Mouse (Mus musculus): ENCODE measurements at regions not wholly inside any gene's neighbourhood (a gene's known extent, or its start where the extent isn't known, plus 50 kb on each side); places are given as distances from the start of the nearest gene placed in this dataset.

DNA sequence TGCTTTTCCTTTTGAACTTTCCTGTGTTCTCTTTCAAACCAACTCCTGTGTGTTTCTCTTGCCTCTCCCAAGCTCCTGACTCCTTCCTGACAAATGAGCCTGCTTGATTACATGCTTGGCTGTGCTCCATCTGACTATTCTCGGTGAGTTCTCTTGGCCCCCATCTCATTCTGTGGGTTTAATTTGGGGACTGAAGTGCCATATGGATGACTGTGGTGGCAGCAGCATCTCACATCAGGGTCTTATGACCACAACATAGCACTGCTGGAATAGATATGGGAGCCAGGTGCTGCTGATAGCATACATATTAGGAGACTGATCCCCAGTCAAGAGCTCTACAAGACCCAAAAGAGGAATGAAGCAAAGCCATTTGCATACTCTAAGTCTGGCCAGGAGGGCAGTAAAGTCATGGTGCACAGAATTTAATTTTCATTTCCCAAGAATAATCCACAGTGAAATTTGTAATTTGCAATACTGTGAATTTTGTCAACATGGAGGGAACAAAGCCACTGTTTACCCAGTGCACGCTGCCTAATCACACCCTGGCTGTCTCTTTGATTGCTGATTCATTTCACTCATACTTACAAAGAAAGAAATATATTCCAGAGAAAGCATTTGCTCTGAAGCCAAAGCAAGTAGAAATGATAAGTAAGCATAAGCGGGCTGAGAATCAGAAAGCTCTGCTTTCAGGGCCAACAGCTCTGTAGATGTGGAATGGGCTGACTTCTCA lies 1478.4 kb upstream of the Gm7489 start:
- WGBS = 43% methylated on average over 3 of the region's 3 CpGs
- Histone ChIP-seq H3K4me1 (ENCODE audit: control insufficient read depth, insufficient read depth, low read length) (no peaks in the 10 kb centered on the region), H3K27ac (ENCODE audit: insufficient read depth, low read depth, low read length) (no peak overlapping the region), H3K4me3 (ENCODE audit: insufficient read depth, low read depth, low read length) (no peak overlapping the region)
- TF ChIP-seq CTCF (IDR thresholded peaks at IDR 0.05; ENCODE audit: insufficient read depth, low read depth, low read length) = no peak
- no peak for TF ChIP-seq POLR2A (IDR thresholded peaks at IDR 0.05; ENCODE audit: insufficient read depth, low read depth, low read length)

DNA sequence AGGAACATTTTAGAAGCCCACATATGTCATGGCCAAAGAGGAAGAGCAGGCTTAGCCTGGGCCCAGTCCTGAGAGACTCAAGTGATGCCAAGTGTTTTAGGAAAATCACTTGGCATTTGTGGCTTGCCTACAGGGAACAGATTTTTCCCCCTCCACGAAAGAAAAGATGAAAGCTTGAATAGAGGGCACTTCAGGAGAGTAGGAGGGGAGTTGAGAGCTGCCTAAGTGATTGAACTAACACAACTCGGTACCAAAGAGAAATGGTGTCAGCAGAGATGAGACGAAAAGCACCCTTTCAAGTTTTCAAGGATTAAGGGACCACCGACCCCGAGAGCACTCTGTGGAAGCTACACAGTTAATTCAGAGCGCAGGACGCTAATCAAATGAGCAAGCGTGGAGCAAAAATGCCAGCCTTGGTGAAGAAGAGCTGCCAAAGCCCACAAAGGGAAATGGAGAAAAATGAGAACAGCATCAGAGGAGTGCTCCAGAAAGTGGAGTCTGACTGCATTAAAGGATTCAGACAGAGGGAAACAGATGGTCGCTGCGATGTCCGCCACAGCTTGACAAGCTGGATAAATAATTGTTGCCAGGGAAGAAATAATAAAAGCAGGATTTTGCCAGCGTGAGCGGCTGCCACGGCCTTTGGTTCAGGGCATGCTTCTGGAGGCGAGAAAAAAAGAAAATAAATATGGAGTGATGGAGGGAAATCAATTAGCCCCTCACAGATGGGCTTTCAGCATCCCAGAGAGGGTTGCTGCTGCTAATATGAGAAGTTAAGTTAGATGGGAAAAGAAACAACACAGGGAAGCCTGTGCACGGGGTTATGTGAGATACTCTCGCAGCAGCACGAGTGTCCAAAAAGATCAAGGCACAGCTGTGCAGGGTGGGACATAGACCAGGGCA lies 1471.6 kb upstream of the Gm7489 start:
- TF ChIP-seq CTCF (IDR thresholded peaks at IDR 0.05; ENCODE audit: insufficient read depth, low read depth, low read length) (no peak), POLR2A (IDR thresholded peaks at IDR 0.05; ENCODE audit: insufficient read depth, low read depth, low read length) (no peak)
- Histone ChIP-seq H3K27ac (ENCODE audit: insufficient read depth, low read depth, low read length) (no peak overlapping the region), H3K4me1 (ENCODE audit: control insufficient read depth, insufficient read depth, low read length) (no peaks in the 10 kb centered on the region), H3K4me3 (ENCODE audit: insufficient read depth, low read depth, low read length) (no peak overlapping the region)
- 17% methylated on average over 18 of the region's 18 CpGs for WGBS

DNA sequence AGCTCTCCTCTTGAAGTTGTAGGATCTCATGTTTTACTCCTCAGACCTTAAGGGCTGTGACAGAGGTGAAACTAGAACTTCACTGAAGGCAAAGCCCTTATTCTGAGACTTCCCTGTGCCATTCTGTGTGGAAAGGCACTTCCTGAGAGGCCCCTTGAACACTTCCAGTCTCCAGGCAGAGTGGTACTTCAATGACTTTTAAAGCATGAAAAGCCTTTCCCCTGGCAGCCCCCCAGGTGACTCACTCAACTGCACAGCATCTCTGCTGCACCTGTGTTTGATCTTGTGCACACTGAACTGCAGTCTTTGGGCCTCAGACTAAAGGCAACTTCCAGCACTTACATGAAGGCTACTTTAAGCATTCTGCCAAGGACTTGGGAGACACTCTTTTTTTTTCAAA lies 1458.7 kb upstream of the Gm7489 start:
- H3K27ac ChIP-seq (ENCODE audit: insufficient read depth, low read depth, low read length) = no peak overlapping the region
- H3K4me3 ChIP-seq (ENCODE audit: insufficient read depth, low read depth, low read length) = no peak overlapping the region
- no peak for TF ChIP-seq POLR2A (IDR thresholded peaks at IDR 0.05; ENCODE audit: insufficient read depth, low read depth, low read length)
- no peak for TF ChIP-seq CTCF (IDR thresholded peaks at IDR 0.05; ENCODE audit: insufficient read depth, low read depth, low read length)
- H3K4me1 ChIP-seq (ENCODE audit: control insufficient read depth, insufficient read depth, low read length) = no peaks in the 10 kb centered on the region

DNA sequence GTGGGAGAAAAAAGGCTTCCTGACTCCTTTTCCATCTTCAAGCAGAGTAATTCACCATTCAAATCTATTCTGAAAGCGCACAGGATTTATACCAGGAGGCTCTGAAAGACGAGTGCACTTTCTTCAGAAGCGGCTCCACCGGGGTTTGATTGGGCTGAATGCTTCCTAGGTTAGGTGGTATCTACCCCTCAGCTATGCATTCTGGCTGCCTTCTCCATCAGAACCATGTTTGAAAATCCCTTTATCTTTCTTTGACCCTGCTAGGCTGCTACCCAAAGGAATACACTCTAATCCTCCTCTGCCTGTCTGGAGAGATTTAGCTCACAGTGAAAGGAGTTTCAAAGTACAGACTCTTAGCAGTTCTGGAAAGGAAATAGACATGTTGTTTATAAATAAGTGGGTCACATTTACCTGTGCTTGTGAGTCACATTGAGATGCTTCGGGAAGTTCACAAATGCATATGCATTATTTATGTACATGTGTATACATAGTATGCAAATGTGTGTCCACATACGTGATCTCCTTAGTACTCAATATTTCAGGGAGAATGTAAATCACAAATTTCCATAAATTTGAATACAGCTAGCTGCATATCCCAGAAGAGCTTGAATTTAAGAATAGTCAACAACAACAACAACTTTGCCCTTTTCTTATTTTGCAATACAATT lies 1454.1 kb upstream of the Gm7489 start:
- Histone ChIP-seq H3K4me1 (ENCODE audit: control insufficient read depth, insufficient read depth, low read length) (no peaks in the 10 kb centered on the region), H3K27ac (ENCODE audit: insufficient read depth, low read depth, low read length) (no peak overlapping the region), H3K4me3 (ENCODE audit: insufficient read depth, low read depth, low read length) (no peak overlapping the region)
- no peak for TF ChIP-seq POLR2A (IDR thresholded peaks at IDR 0.05; ENCODE audit: insufficient read depth, low read depth, low read length)
- 79% methylated on average over 6 of the region's 6 CpGs for WGBS

DNA sequence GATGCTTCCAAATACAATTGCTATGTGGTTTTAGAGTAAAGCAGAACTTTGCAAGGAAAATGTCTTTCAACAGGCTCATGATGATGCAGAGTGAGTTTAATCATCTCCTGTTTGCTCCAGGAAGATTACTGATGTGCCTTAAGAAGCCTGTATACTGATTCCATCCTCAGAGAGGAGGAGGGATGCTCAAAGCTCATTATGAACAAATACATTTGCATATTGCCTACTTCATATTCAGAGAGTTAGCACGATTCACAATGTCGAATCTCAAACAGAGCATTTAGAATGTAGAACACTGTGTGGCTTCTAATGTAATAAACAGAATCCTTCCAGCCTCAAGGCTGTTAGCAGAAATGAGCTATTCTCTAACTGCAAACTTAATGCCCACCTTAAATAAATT lies 1451.1 kb upstream of the Gm7489 start:
- 17% methylated on average over 2 of the region's 2 CpGs for WGBS
- TF ChIP-seq POLR2A (IDR thresholded peaks at IDR 0.05; ENCODE audit: insufficient read depth, low read depth, low read length) = no peak
- no peak for TF ChIP-seq CTCF (IDR thresholded peaks at IDR 0.05; ENCODE audit: insufficient read depth, low read depth, low read length)
- Histone ChIP-seq H3K4me3 (ENCODE audit: insufficient read depth, low read depth, low read length) (no peak overlapping the region), H3K27ac (ENCODE audit: insufficient read depth, low read depth, low read length) (no peak overlapping the region), H3K4me1 (ENCODE audit: control insufficient read depth, insufficient read depth, low read length) (no peaks in the 10 kb centered on the region)

DNA sequence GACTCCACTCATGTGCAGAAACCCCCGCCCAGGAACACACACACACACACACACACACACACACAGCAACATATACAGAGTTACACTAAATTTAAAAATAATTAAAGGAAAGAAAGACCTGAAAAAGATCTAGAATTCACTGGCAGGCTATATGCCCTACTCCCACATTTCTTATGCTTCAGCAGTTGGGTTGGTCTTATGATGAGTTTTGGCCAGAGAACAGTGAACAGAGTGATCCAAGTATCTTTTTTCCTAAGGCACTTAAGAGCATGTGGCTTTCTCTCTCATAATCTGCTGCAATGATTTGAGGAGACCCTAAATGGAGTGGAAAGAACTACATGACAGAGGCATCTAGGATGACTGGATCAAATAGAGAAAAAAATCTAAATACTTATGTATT lies 1446.3 kb upstream of the Gm7489 start:
- Histone ChIP-seq H3K4me3 (ENCODE audit: insufficient read depth, low read depth, low read length) (no peak overlapping the region), H3K27ac (ENCODE audit: insufficient read depth, low read depth, low read length) (no peak overlapping the region), H3K4me1 (ENCODE audit: control insufficient read depth, insufficient read depth, low read length) (no peaks in the 10 kb centered on the region)
- TF ChIP-seq POLR2A (IDR thresholded peaks at IDR 0.05; ENCODE audit: insufficient read depth, low read depth, low read length) (no peak), CTCF (IDR thresholded peaks at IDR 0.05; ENCODE audit: insufficient read depth, low read depth, low read length) (no peak)
- 96% methylated on average over 1 of the region's 1 CpGs for WGBS

DNA sequence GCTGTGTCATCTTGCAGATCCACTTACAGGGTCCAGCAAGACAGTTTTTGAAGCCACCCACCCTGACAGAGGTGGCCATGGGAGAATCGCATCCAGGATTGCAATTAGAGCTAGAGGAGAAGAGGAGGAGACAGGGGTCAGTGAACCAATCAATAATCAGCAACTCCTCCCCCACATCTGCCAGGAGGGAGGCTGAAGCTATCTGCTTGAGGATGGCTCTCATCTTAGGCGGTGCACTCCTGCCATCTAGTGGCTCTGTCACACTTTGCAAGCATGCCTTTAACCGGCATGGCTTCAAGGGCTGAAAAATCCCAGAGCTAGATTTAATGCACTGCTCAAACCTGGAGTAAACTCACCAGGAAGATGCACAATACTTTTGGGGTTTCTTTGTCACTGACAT lies 1425.9 kb upstream of the Gm7489 start:
- H3K4me1 ChIP-seq (ENCODE audit: control insufficient read depth, insufficient read depth, low read length) = peaks cover 2% of the 10 kb centered on the region
- H3K4me3 ChIP-seq (ENCODE audit: insufficient read depth, low read depth, low read length) = no peak overlapping the region
- TF ChIP-seq CTCF (IDR thresholded peaks at IDR 0.05; ENCODE audit: insufficient read depth, low read depth, low read length) (peak; percentile 71), POLR2A (IDR thresholded peaks at IDR 0.05; ENCODE audit: insufficient read depth, low read depth, low read length) (no peak)
- no peak overlapping the region for H3K27ac ChIP-seq (ENCODE audit: insufficient read depth, low read depth, low read length)
- WGBS = 2% methylated on average over 3 of the region's 3 CpGs

DNA sequence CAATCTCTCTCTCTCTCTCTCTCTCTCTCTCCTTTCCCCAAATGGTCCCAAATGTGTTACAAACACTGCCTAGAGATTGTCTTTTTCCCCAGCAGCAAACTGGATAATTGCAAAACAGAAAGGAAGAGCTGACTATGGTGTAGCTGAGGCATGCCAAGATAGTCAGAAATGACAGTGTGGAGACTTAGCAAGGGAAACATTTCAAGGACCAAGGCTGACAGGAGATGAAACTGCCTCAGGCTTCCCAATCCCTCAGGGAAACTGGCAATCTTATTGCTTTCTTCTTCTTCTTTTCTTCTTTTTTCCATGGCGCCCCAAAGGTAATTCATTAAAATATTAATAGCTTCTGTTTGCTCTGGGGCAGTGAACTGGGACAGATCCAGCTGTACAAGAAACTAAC lies 1425.4 kb upstream of the Gm7489 start:
- Histone ChIP-seq H3K4me3 (ENCODE audit: insufficient read depth, low read depth, low read length) (no peak overlapping the region), H3K27ac (ENCODE audit: insufficient read depth, low read depth, low read length) (no peak overlapping the region), H3K4me1 (ENCODE audit: control insufficient read depth, insufficient read depth, low read length) (peaks cover 2% of the 10 kb centered on the region)
- no peak for TF ChIP-seq CTCF (IDR thresholded peaks at IDR 0.05; ENCODE audit: insufficient read depth, low read depth, low read length)
- TF ChIP-seq POLR2A (IDR thresholded peaks at IDR 0.05; ENCODE audit: insufficient read depth, low read depth, low read length) = no peak
- WGBS = 81% methylated on average over 1 of the region's 1 CpGs
